Mouse (Mus musculus) thymus, adult 2 months (tissue): ENCODE measurements around the gene Atg7. TPM values are rescaled to one million over a fixed set of nuclear protein-coding genes. Genes with fewer than 3 reads are reported as not detected.
A peak's percentile ranks its signal among the peaks of the same experiment; 100 is the strongest.

Experiments used
- DNase-seq: peaks from one replicate; pipeline ENCODE4 v3.0.0; 2021
- H3K27ac ChIP-seq: fragments of 200-500 bp; 2 replicates; pipeline ENCODE4 v1.5.1; 2012; ENCODE audit warnings: low read length, control low read depth; ENCODE audit not compliant: control insufficient read depth, insufficient read depth
- H3K27me3 ChIP-seq: fragments of 200-500 bp; 2 replicates; pipeline ENCODE4 v1.6.1; 2012; ENCODE audit warnings: mild to moderate bottlenecking, low read length, moderate library complexity, mixed read lengths; ENCODE audit not compliant: control insufficient read depth, insufficient read depth
- H3K36me3 ChIP-seq: fragments of 200-500 bp; 2 replicates; pipeline ENCODE4 v1.6.1; 2012; ENCODE audit warnings: mild to moderate bottlenecking, low read length, moderate library complexity; ENCODE audit not compliant: control insufficient read depth, insufficient read depth
- H3K4me1 ChIP-seq: fragments of 200-500 bp; replicated peaks from 2 replicates; pipeline ENCODE4 v1.6.1; 2012; ENCODE audit warnings: low read length; ENCODE audit not compliant: control insufficient read depth, insufficient read depth
- H3K4me3 ChIP-seq: fragments of 200-500 bp; 2 replicates; pipeline ENCODE4 v1.5.1; 2012; ENCODE audit warnings: mild to moderate bottlenecking, low read length, control low read depth, moderate library complexity; ENCODE audit not compliant: control insufficient read depth, insufficient read depth
- CTCF ChIP-seq: fragments of 200-500 bp; IDR thresholded peaks from 2 replicates; pipeline ENCODE4 v1.5.1; 2012; ENCODE audit warnings: mild to moderate bottlenecking, control low read depth, low read length, moderate library complexity, borderline replicate concordance; ENCODE audit not compliant: control insufficient read depth, poor library complexity, insufficient read depth; ENCODE audit errors: extremely low read depth
- POLR2A ChIP-seq: fragments of 200-500 bp; IDR thresholded peaks from 2 replicates; pipeline ENCODE4 v1.6.1; 2012; ENCODE audit warnings: mild to moderate bottlenecking, low read length, control low read depth, moderate library complexity; ENCODE audit not compliant: control insufficient read depth, poor library complexity, insufficient read depth; ENCODE audit errors: extremely low read depth
- WGBS: fragments of 180-500 bp; shearing (Covaris S2); methylation state at CpG from one replicate; pipeline ENCODE4 v1.1.7; 2018; 5-methylcytosine and 5-hydroxymethylcytosine counted together
- polyA plus RNA-seq: library from polyadenylated mRNA; depleted of rRNA; stranded (reverse); fragments of >200 nt; gene quantifications from 2 replicates; pipeline ENCODE4 v1.2.3, GENCODE M21; 2012

Atg7 gene
- polyA plus RNA-seq, 1 experiment: 18.2 TPM

GRCm38 (mm10) chr6:114746439-114746974 lies 103.6 kb downstream of the Atg7 start:
- peaks cover 9% of the 10 kb centered on the region for H3K4me1 ChIP-seq
- peak overlapping the region; percentile 16; the same call in 1 of the 2 replicates for H3K27ac ChIP-seq
- no peak for TF ChIP-seq CTCF
- TF ChIP-seq POLR2A: no peak
- H3K4me3 ChIP-seq: no peak overlapping the region
- 22% methylated on average over 7 of the region's 7 CpGs for WGBS
- no peaks in the 10 kb centered on the region for H3K36me3 ChIP-seq
- no peaks in the 10 kb centered on the region for H3K27me3 ChIP-seq
- no peak for DNase-seq

GRCm38 (mm10) chr6:114748419-114748818 lies 105.5 kb downstream of the Atg7 start:
- 43% methylated on average over 3 of the region's 3 CpGs for WGBS
- TF ChIP-seq CTCF: no peak
- Histone ChIP-seq H3K36me3 (no peaks in the 10 kb centered on the region), H3K27me3 (no peaks in the 10 kb centered on the region), H3K4me1 (peaks cover 5% of the 10 kb centered on the region), H3K27ac (no peak overlapping the region), H3K4me3 (no peak overlapping the region)
- no peak for DNase-seq

- H3K4me1 ChIP-seq: peaks cover 5% of the 10 kb centered on the region
- no peak for DNase-seq
- no peaks in the 10 kb centered on the region for H3K27me3 ChIP-seq
These were observed 106.0 kb downstream of the Atg7 start for GRCm38 (mm10) chr6:114748882-114749281.

GRCm38 (mm10) chr6:114758795-114759194 lies 115.9 kb downstream of the Atg7 start:
- H3K4me1 ChIP-seq: no peaks in the 10 kb centered on the region
- TF ChIP-seq CTCF: no peak
- no peak for TF ChIP-seq POLR2A
- H3K36me3 ChIP-seq: no peaks in the 10 kb centered on the region
- no peaks in the 10 kb centered on the region for H3K27me3 ChIP-seq
- no peak overlapping the region for H3K4me3 ChIP-seq
- H3K27ac ChIP-seq: no peak overlapping the region
- WGBS: 92% methylated on average over 7 of the region's 7 CpGs
- DNase-seq: no peak

More at GRCm38 (mm10) chr6:114748882-114749281, 106.0 kb downstream of the Atg7 start:
- Histone ChIP-seq H3K27ac (no peak overlapping the region), H3K4me3 (no peak overlapping the region), H3K36me3 (no peaks in the 10 kb centered on the region)
- TF ChIP-seq CTCF: no peak
- no peak for TF ChIP-seq POLR2A
- 99% methylated on average over 3 of the region's 3 CpGs for whole genome bisulfite sequencing

GRCm38 (mm10) chr6:114766314-114766713 lies 123.4 kb downstream of the Atg7 start:
- H3K27ac ChIP-seq: no peak overlapping the region
- no peak for DNase-seq
- H3K36me3 ChIP-seq: no peaks in the 10 kb centered on the region
- 98% methylated on average over 6 of the region's 6 CpGs for WGBS
- H3K4me1 ChIP-seq: no peaks in the 10 kb centered on the region
- no peaks in the 10 kb centered on the region for H3K27me3 ChIP-seq
- TF ChIP-seq CTCF: no peak
- no peak for TF ChIP-seq POLR2A
- no peak overlapping the region for H3K4me3 ChIP-seq

GRCm38 (mm10) chr6:114767710-114768109 lies 124.8 kb downstream of the Atg7 start:
- no peak for TF ChIP-seq POLR2A
- no peak for TF ChIP-seq CTCF
- H3K27ac ChIP-seq: no peak overlapping the region
- no peaks in the 10 kb centered on the region for H3K27me3 ChIP-seq
- WGBS: 95% methylated on average over 2 of the region's 2 CpGs
- H3K36me3 ChIP-seq: no peaks in the 10 kb centered on the region
- H3K4me3 ChIP-seq: no peak overlapping the region
- H3K4me1 ChIP-seq: no peaks in the 10 kb centered on the region
- no peak for DNase-seq

- no peak for TF ChIP-seq POLR2A
- TF ChIP-seq CTCF: no peak
- WGBS: 94% methylated on average over 2 of the region's 2 CpGs
- H3K4me1 ChIP-seq: no peaks in the 10 kb centered on the region
- H3K4me3 ChIP-seq: no peak overlapping the region
- no peak overlapping the region for H3K27ac ChIP-seq
- no peaks in the 10 kb centered on the region for H3K36me3 ChIP-seq
- no peak for DNase-seq
- no peaks in the 10 kb centered on the region for H3K27me3 ChIP-seq
These were observed 127.4 kb downstream of the Atg7 start for GRCm38 (mm10) chr6:114770337-114770736.
